Mouse (Mus musculus) CH12.LX (cell line): ENCODE measurements at regions not wholly inside any gene's neighbourhood (a gene's known extent, or its start where the extent isn't known, plus 50 kb on each side); places are given as distances from the start of the nearest gene placed in this dataset.

Experiments used
- BHLHE40 ChIP-seq: IDR thresholded peaks from 2 replicates; pipeline ENCODE4 v1.6.1; 2011; ENCODE audit warnings: mild to moderate bottlenecking, low read depth, low read length, improper control_type of control experiment
- CHD2 ChIP-seq: IDR thresholded peaks from 2 replicates; pipeline ENCODE4 v1.6.1; 2011; ENCODE audit warnings: low read length, improper control_type of control experiment
- CTCF ChIP-seq, 2 experiments: IDR thresholded peaks in 1 of 2; conservative IDR thresholded peaks in 1 of 2; 2 replicates each; pipeline ENCODE4 v1.5.1; 2011 to 2012; ENCODE audit warnings: low read depth in 2 of 2, low read length in 2 of 2, improper control_type of control experiment in 1 of 2, inconsistent platforms in 1 of 2, mild to moderate bottlenecking in 1 of 2, moderate library complexity in 1 of 2
- E2F4 ChIP-seq: IDR thresholded peaks from 2 replicates; pipeline ENCODE4 v1.6.1; 2011; ENCODE audit warnings: low read depth, low read length, improper control_type of control experiment; ENCODE audit not compliant: insufficient replicate concordance
- EP300 ChIP-seq: IDR thresholded peaks from 2 replicates; pipeline ENCODE4 v1.6.1; 2011; ENCODE audit warnings: low read length, improper control_type of control experiment
- GABPA ChIP-seq: IDR thresholded peaks from 2 replicates; pipeline ENCODE4 v1.6.1; 2012; ENCODE audit warnings: low read depth, low read length, improper control_type of control experiment, inconsistent platforms; ENCODE audit not compliant: insufficient replicate concordance
- MAZ ChIP-seq: IDR thresholded peaks from 2 replicates; pipeline ENCODE4 v1.6.1; 2012; ENCODE audit warnings: low read depth, mild to moderate bottlenecking, inconsistent platforms, low read length, improper control_type of control experiment, moderate library complexity
- MYC ChIP-seq: IDR thresholded peaks from 2 replicates; pipeline ENCODE4 v1.6.1; 2011; ENCODE audit warnings: low read depth, mild to moderate bottlenecking, improper control_type of control experiment, low read length
- POLR2A ChIP-seq: IDR thresholded peaks from 2 replicates; pipeline ENCODE4 v1.6.1; 2011; ENCODE audit warnings: low read depth, mild to moderate bottlenecking, improper control_type of control experiment, low read length
- POLR2AphosphoS2 ChIP-seq: IDR thresholded peaks from 2 replicates; pipeline ENCODE4 v1.6.1; 2011; ENCODE audit warnings: low read depth, low read length, improper control_type of control experiment
- RAD21 ChIP-seq: IDR thresholded peaks from 2 replicates; pipeline ENCODE4 v1.6.1; 2011; ENCODE audit warnings: low read depth, mild to moderate bottlenecking, low read length, improper control_type of control experiment, moderate library complexity
- SMC3 ChIP-seq: IDR thresholded peaks from 2 replicates; pipeline ENCODE4 v1.6.1; 2011; ENCODE audit warnings: low read depth, low read length, improper control_type of control experiment
- USF1 ChIP-seq: IDR thresholded peaks from 2 replicates; pipeline ENCODE4 v1.6.1; 2014; ENCODE audit warnings: low read depth, mild to moderate bottlenecking, inconsistent platforms, low read length, improper control_type of control experiment

DNA sequence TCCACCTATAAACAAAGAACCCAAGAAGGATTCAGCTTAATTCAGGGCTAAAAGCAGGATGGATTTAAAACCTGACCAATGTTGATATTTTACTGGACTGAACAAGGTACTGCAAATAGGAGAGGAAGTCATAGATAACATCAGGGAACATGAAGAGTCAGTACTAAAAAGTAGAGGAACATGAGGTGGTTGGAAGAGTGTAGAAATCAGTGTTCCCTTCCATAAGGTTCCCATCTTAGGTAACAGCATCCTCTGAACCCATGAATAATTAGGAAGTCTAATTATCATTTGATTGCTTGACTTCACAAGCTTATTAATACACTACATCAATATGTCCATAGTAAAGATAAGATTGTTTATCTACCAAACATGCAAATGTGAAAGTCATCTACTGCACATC, 277.8 kb upstream of the Ngly1 start:
- TF ChIP-seq CTCF (conservative IDR thresholded peaks at IDR 0.05 in 1 of 2, IDR thresholded peaks at IDR 0.05 in 1 of 2; ENCODE audit: low read depth in 2 of 2, low read length in 2 of 2), result no peak
- TF ChIP-seq USF1, result no peak
- no peak for TF ChIP-seq RAD21
- TF ChIP-seq POLR2A, result no peak
- no peak for TF ChIP-seq E2F4
- TF ChIP-seq SMC3, result no peak
- no peak for TF ChIP-seq EP300
- no peak for TF ChIP-seq GABPA
- no peak for TF ChIP-seq POLR2AphosphoS2
- TF ChIP-seq CHD2, result no peak
- no peak for TF ChIP-seq MAZ
- no peak for TF ChIP-seq MYC
- TF ChIP-seq BHLHE40, result no peak
